Mouse (Mus musculus) granulocyte monocyte progenitor cell, adult 5-6 weeks (primary cell): ENCODE results near the gene Asb1. TPM values are rescaled to one million over a fixed set of nuclear protein-coding genes. Genes with fewer than 3 reads are reported as not detected.

Source experiments
- ATAC-seq: replicated peaks from 2 replicates; pipeline ENCODE4 v1.8.0; 2016; ENCODE audit warnings: mild to moderate bottlenecking, moderate TSS enrichment, inconsistent platforms; ENCODE audit not compliant: poor library complexity, severe bottlenecking
- total RNA-seq, 2 experiments: library from RNA; stranded (forward) in 1 of 2; stranded (reverse) in 1 of 2; fragments of 200-712, 200-1000 nt in 1 of 2; fragments of >200 nt in 1 of 2; fragmentation: Nextera tagmentation in 1 of 2; gene quantifications; 2 replicates each; pipeline ENCODE4 v1.2.3; 2014 to 2017

Asb1 gene
- total RNA-seq, 2 experiments from 2014 or later: 4.2 to 7.9 TPM

DNA sequence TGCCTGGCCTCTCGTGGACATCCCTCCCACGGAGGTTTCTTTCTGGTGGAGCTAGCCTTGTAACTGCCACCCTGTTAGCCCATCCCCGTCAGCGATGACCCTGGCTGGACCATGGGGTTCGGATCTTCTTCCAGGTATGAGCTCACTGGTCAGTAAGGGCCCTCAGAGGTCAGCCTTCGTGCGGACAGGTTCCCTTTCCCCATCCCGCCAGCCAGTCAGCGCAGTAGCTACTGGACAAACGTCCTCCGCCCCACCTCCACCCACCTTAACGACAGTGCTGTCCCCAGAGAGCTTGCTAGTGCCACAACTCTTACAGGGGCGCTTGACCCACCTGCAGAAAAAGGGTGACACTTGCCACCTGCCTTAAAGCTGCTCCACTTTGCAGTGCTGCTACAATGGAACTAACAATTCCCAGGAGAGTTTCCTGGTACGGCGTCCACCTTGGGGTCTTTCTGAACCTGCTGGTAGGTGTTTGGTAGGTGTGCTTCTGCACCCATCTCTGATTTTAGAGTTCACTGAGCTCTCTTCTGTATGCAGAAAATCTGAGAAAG lies 773 bp downstream of the Asb1 start:
- no peak for ATAC-seq

DNA sequence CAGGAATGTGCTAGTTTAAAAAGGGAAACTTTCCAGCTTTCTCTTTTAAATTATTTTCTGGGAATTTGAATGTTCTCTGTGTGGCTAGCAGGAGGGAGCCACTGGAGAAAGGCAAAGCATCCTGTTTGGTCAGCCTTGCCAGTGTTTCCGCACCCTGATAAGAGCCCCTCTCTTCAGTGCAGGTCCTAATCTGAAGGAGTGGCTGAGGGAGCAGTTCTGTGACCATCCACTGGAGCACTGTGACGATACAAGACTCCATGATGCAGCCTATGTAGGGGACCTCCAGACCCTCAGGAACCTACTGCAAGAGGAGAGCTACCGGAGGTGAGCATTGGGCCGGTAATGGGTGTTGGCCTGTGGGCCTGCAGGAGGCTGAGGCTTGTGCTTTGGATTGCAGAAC lies 3.6 kb downstream of the Asb1 start:
- ATAC-seq: no peak

DNA sequence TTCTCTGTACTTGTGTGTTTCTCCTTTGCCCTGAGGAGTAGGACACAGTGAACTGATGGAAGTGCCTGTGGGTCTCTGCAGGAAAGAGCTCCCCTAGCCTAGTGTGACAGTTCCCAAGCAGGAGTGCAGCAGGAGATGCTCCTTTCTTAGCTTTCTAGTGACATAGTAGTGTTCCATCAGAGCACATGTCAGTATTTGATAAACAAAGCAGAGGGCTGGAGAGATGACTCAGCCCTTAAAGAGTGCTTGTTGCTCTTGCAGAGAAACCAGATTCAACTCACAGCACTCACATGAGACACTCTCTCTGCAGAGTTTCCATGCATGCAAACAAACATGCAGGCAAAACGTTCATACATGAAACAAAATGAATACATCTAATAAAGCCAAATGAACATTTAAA lies 4.9 kb downstream of the Asb1 start:
- ATAC-seq: no peak

- no peak for ATAC-seq
Observed at GRCm38 (mm10) chr1:91547567-91547966, 7.2 kb downstream of the Asb1 start.

- no peak for ATAC-seq
Observed at GRCm38 (mm10) chr1:91549073-91549472, 8.7 kb downstream of the Asb1 start.

GRCm38 (mm10) chr1:91557099-91557498 lies 16.8 kb downstream of the Asb1 start:
- no peak for ATAC-seq

- ATAC-seq: no peak
Observed at GRCm38 (mm10) chr1:91561226-91561625, 20.9 kb downstream of the Asb1 start.

- ATAC-seq: no peak
Observed at GRCm38 (mm10) chr1:91562977-91563590, 22.7 kb downstream of the Asb1 start.

- peak; percentile 71; the same call in 1 of the 2 replicates for ATAC-seq
Observed at GRCm38 (mm10) chr1:91564004-91564403, 23.7 kb downstream of the Asb1 start.

DNA sequence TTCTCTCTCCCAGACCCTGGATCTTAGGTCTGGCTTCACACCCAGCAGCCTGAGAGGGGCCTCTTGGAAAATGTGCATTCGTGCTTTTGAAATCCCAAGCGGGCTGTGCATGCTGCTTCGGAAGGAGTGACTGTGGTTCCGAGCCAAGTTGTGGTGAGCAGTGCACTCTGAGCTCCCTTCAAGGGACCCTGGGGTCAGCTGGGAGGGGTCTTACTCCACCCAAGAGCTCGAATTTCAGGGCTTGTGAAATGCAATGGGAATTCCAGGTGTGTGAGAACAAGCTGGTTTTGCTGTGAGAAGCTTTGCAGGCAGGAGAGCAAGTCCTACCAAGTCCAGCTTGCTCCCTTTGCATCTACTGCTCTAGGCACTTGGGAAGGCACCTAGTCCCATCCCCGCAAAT lies 24.3 kb downstream of the Asb1 start:
- ATAC-seq: no peak

- no peak for ATAC-seq
Observed at GRCm38 (mm10) chr1:91567269-91567668, 26.9 kb downstream of the Asb1 start.

GRCm38 (mm10) chr1:91572458-91572857 lies 32.1 kb downstream of the Asb1 start:
- ATAC-seq: no peak

DNA sequence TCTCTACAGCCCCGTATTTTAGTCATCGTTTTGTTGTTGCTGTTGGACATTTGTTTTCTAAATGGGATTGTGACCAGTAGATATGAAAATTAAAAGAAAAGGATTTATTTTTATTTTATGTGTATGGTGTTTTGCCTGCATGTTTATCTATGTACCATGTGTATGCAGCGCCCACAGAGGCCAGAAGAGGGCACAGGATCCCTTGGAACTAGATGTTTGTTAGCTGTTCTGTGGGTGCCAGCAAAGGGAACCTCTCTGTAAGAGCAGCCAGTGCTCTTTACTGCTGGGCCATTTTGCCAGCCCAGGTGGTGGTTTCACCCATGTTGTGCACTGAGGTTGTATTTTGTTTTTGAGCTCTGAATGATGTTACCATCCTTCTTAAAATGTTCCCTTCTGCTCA lies 33.9 kb downstream of the Asb1 start:
- no peak for ATAC-seq

GRCm38 (mm10) chr1:91577883-91578517 lies 37.7 kb downstream of the Asb1 start:
- no peak for ATAC-seq

GRCm38 (mm10) chr1:91580503-91580902 lies 40.2 kb downstream of the Asb1 start:
- ATAC-seq: no peak

DNA sequence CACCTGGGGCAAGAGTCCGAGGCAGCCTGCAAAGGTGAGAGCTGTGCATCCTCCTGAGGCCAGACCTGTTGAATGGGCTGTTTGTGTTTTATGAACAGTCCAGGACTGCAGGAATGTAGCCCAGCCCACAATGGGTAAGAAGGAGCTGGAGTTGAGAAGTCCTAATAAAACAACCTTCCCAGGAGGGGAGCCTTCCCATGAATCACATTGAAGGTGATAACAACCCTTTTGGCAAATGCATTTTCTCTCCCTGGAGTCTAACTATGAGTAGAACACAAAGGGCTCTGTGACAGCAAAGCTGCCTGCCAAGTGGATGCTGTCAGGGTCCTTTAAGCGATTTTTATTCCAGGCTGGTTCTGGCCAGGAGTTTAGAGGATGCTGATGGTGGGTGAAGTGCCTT lies 40.9 kb downstream of the Asb1 start:
- ATAC-seq: no peak

- ATAC-seq: no peak
Observed at GRCm38 (mm10) chr1:91584969-91585835, 44.9 kb downstream of the Asb1 start.

GRCm38 (mm10) chr1:91589738-91590137 lies 49.4 kb downstream of the Asb1 start:
- no peak for ATAC-seq

GRCm38 (mm10) chr1:91595521-91596020 lies 55.2 kb downstream of the Asb1 start:
- no peak for ATAC-seq

- ATAC-seq: no peak
Observed at GRCm38 (mm10) chr1:91597611-91598010, 57.3 kb downstream of the Asb1 start.
